Mouse (Mus musculus) MEL (cell line): ENCODE measurements at regions not wholly inside any gene's neighbourhood (a gene's known extent, or its start where the extent isn't known, plus 50 kb on each side); places are given as distances from the start of the nearest gene placed in this dataset.

ENCODE experiments used
- CTCF ChIP-seq, 3 experiments: IDR thresholded peaks in 2 of 3; conservative IDR thresholded peaks in 1 of 3; 2 replicates each; pipeline ENCODE4 v1.5.1; 2011 to 2012; ENCODE audit warnings: low read length in 3 of 3, low read depth in 2 of 3, mild to moderate bottlenecking in 2 of 3, improper control_type of control experiment in 1 of 3, inconsistent platforms in 1 of 3, mixed read lengths in 1 of 3, moderate library complexity in 1 of 3; ENCODE audit not compliant: control insufficient read depth in 1 of 3, insufficient read depth in 1 of 3, poor library complexity in 1 of 3, severe bottlenecking in 1 of 3
- EP300 ChIP-seq, 2 experiments: IDR thresholded peaks; 2 replicates each; pipeline ENCODE4 v1.6.1; 2011; ENCODE audit warnings: improper control_type of control experiment in 2 of 2, low read length in 2 of 2, low read depth in 1 of 2, mild to moderate bottlenecking in 1 of 2
- ETS1 ChIP-seq: IDR thresholded peaks from 2 replicates; pipeline ENCODE4 v1.6.1; 2012; ENCODE audit warnings: low read depth, mild to moderate bottlenecking, inconsistent platforms, low read length, improper control_type of control experiment, moderate library complexity
- POLR2A ChIP-seq, 2 experiments: IDR thresholded peaks; 2 replicates each; pipeline ENCODE4 v1.6.1; 2011 to 2012; ENCODE audit warnings: low read length in 2 of 2, mild to moderate bottlenecking in 2 of 2, control low read depth in 1 of 2, improper control_type of control experiment in 1 of 2, low read depth in 1 of 2, moderate library complexity in 1 of 2; ENCODE audit not compliant: control insufficient read depth in 1 of 2, insufficient read depth in 1 of 2, poor library complexity in 1 of 2
- POLR2AphosphoS2 ChIP-seq: IDR thresholded peaks from 2 replicates; pipeline ENCODE4 v1.6.1; 2011; ENCODE audit warnings: low read length, improper control_type of control experiment
- SMC3 ChIP-seq: IDR thresholded peaks from 2 replicates; pipeline ENCODE4 v1.6.1; 2011; ENCODE audit warnings: low read depth, low read length, improper control_type of control experiment
- TCF12 ChIP-seq: IDR thresholded peaks from 2 replicates; pipeline ENCODE4 v1.6.1; 2014; ENCODE audit warnings: low read depth, mild to moderate bottlenecking, inconsistent platforms, low read length, improper control_type of control experiment, moderate library complexity

DNA sequence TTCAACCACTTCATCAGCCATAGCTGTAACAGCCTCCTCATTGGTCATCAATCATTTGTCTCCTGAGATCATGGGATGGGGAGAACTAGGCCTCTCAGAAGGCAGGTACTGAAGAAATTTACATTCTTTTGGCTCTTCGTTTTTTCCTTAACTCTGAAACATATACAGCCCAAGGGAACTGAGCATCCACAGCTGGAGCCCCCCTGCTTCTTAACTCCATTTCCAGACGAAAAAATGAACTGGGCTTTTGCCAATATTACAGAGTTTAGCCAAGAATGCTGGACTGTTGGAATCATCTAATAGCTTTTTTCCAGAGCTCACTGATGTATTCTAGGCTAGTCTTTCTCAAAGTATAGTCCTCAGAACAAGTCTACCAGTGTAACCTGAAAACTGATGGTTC lies 57.3 kb upstream of the Tmem164 start:
- TF ChIP-seq POLR2A (IDR thresholded peaks at IDR 0.05; ENCODE audit: control insufficient read depth in 1 of 2, insufficient read depth in 1 of 2, low read depth in 1 of 2, low read length in 2 of 2, poor library complexity in 1 of 2) = no peak
- TF ChIP-seq POLR2AphosphoS2 = no peak
- no peak for TF ChIP-seq TCF12
- TF ChIP-seq SMC3 = no peak
- no peak for TF ChIP-seq ETS1
- TF ChIP-seq CTCF (IDR thresholded peaks at IDR 0.05 in 2 of 3, conservative IDR thresholded peaks at IDR 0.05 in 1 of 3; ENCODE audit: control insufficient read depth in 1 of 3, insufficient read depth in 1 of 3, low read depth in 2 of 3, low read length in 3 of 3, poor library complexity in 1 of 3, severe bottlenecking in 1 of 3) = no peak
- TF ChIP-seq EP300 (IDR thresholded peaks at IDR 0.05; ENCODE audit: low read depth in 1 of 2, low read length in 2 of 2) = no peak
